Mouse (Mus musculus) bone marrow macrophage, adult 2 months (primary cell): Measurements from ENCODE around the gene Zfp655. TPM values are rescaled to one million over a fixed set of nuclear protein-coding genes. Genes with fewer than 3 reads are reported as not detected.
"Not testable (repeated sequence)": the region's sequence is repeated elsewhere in the genome, so short reads cannot be mapped to it uniquely, and the experiment has no call there.

Experiments
- H3K27ac ChIP-seq: 2 replicates; pipeline ENCODE4 v1.5.1; 2012; ENCODE audit warnings: low read depth, low read length; ENCODE audit not compliant: insufficient read depth
- H3K4me1 ChIP-seq: 2 replicates; pipeline ENCODE4 v1.6.1; 2012; ENCODE audit warnings: low read length; ENCODE audit not compliant: control insufficient read depth, insufficient read depth
- H3K4me3 ChIP-seq: 2 replicates; pipeline ENCODE4 v1.5.1; 2012; ENCODE audit warnings: mild to moderate bottlenecking, low read length, moderate library complexity; ENCODE audit not compliant: insufficient read depth
- CTCF ChIP-seq: IDR thresholded peaks from 2 replicates; pipeline ENCODE4 v1.5.1; 2012; ENCODE audit warnings: low read depth, mild to moderate bottlenecking, low read length, moderate library complexity
- POLR2A ChIP-seq: IDR thresholded peaks from 2 replicates; pipeline ENCODE4 v1.6.1; 2012; ENCODE audit warnings: mild to moderate bottlenecking, low read depth, low read length, borderline replicate concordance
- polyA plus RNA-seq: library from polyadenylated mRNA; stranded (reverse); fragments of >200 nt; gene quantifications from 2 replicates; pipeline ENCODE4 v1.2.4, GENCODE M21; 2012; ENCODE audit not compliant: missing spikeins, insufficient read depth, insufficient read length

Gene Zfp655
- polyA plus RNA-seq, 1 experiment: 27.5 TPM

GRCm38 (mm10) chr5:145218671-145219070 lies 12.8 kb upstream of the Zfp655 start:
- peaks cover 4% of the 10 kb centered on the region for H3K4me1 ChIP-seq
- H3K27ac ChIP-seq: no peak overlapping the region
- TF ChIP-seq POLR2A: no peak
- no peak for TF ChIP-seq CTCF
- no peak overlapping the region for H3K4me3 ChIP-seq

DNA sequence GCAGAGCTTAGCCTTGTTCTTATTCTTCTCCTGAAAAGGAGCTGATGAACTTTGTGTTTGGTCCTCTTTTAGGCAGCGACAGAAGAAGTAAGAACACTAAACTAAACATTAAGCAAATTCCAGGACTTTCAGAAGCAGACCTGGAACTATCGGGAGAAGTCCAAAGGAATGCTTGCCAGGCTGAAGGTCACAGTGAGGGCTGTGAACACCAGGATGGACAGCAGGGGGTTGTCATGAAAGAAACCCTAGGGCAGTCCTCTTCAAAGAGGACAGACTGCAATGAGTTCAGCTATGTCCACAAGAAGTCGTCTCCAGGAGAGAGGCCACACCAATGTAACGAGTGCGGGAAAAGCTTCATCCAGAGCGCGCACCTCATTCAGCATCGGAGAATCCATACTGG lies 11.5 kb upstream of the Zfp655 start:
- Histone ChIP-seq H3K4me3 (no peak overlapping the region), H3K4me1 (peaks cover 4% of the 10 kb centered on the region), H3K27ac (no peak overlapping the region)
- TF ChIP-seq CTCF: no peak
- no peak for TF ChIP-seq POLR2A

- H3K4me3 ChIP-seq: no peak overlapping the region
- TF ChIP-seq POLR2A (no peak), CTCF (no peak)
- H3K27ac ChIP-seq: no peak overlapping the region
- H3K4me1 ChIP-seq: peaks cover 4% of the 10 kb centered on the region
Observed at GRCm38 (mm10) chr5:145222840-145223239, 8.7 kb upstream of the Zfp655 start.

DNA sequence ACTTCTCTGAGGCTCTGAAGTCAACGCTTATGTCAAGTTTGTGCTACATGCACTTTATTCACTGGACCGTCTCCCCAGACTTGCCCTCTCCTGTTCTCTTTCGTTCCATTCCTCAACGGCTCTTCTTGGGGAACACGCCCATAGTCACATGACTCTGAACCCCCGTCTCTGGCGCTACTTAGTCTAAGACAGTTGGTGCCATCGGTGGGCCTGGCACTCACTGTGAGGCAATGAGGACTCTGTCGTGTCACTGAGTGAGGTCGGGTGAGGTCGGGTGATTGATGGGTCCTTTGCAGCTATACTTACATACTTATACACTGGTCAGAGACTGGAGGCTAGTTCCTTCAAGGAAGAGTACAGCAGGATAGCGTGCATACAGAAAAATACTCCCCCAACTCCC lies 8.1 kb upstream of the Zfp655 start:
- no peak overlapping the region for H3K27ac ChIP-seq
- peaks cover 4% of the 10 kb centered on the region for H3K4me1 ChIP-seq
- TF ChIP-seq CTCF: no peak
- H3K4me3 ChIP-seq: no peak overlapping the region

- H3K27ac ChIP-seq: no peak overlapping the region
- TF ChIP-seq POLR2A: no peak
- no peak for TF ChIP-seq CTCF
Observed at GRCm38 (mm10) chr5:145226453-145226852, 5.1 kb upstream of the Zfp655 start.

DNA sequence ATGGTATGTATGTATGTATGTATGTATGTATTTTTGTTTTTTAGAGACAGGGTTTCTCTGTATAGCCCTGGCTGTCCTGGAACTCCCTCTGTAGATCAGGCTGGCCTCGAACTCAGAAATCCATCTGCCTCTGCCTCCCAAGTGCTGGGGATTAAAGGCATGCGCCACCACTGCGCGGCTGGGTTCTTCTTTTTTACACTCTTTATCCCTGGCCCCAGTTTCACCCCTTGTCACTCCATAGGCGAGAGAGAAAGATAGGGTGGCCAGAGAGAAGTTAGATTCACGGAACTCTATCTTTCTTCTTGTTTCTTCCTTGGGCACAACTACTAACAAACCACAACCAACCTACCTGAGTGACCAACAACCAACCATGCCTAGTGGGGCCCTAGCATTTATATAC lies 2.2 kb upstream of the Zfp655 start:
- H3K4me1 ChIP-seq: not testable (repeated sequence)

More at GRCm38 (mm10) chr5:145226453-145226852, 5.1 kb upstream of the Zfp655 start:
- H3K4me1 ChIP-seq: peaks cover 8% of the 10 kb centered on the region
- H3K4me3 ChIP-seq: no peak overlapping the region

DNA sequence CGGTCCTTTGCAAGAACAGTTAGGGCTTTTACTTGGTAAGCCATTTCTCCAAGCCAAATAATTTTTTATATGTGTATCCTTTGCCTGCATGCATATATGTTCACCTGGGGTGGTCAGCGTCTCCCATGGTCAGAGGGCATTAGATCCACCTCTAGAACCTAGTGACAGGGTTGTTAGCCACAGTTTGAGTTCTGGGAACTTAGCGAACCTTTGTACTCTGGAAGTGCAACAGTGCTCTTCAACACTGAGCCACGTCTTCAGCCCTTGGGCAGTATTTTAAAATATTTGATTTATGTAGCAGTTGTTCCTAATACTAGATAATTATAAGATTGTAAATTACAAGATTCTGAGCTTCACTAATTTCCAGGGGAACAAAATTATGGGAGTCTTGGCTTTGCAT lies 874 bp upstream of the Zfp655 start:
- no peak for TF ChIP-seq CTCF
- no peak for TF ChIP-seq POLR2A
- Histone ChIP-seq H3K4me3 (peak overlapping the region; percentile 68; the same call in 1 of the 2 replicates), H3K27ac (peak overlapping the region; percentile 92), H3K4me1 (peaks cover 8% of the 10 kb centered on the region; the same call in 1 of the 2 replicates)

More for the DNA sequence above, 2.2 kb upstream of the Zfp655 start:
- not testable (repeated sequence) for H3K4me3 ChIP-seq, H3K27ac ChIP-seq

DNA sequence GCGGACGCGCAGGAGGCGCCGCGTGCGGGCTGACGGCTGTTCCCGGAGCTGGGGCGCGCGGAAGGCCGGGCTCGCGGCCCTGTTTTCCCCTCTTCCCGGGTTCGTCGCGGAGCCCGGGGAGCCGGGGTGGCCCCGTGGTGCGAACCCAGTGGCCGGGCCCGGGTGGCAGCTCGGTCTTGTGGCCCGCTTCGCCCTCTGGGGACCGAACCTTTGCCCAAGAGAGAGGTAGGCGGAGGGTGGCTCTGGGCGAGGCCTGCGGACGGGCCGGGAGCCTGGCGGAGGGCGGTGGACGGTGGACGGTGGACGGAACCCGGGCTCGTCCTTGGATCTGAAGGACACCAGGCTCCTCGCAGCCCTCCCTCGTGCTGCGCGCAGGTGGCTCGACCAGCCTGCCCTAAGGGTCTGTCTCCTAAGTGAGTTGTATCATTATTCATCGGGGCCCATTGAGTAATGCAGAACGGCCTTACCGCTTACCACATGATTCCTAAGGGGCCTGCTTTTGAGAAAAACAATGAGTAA lies 437 bp downstream of the Zfp655 start:
- Histone ChIP-seq H3K4me1 (peaks cover 8% of the 10 kb centered on the region; the same call in 1 of the 2 replicates), H3K4me3 (peak overlapping the region; percentile 68), H3K27ac (peak overlapping the region; percentile 66)
- TF ChIP-seq POLR2A: no peak
- TF ChIP-seq CTCF: no peak

DNA sequence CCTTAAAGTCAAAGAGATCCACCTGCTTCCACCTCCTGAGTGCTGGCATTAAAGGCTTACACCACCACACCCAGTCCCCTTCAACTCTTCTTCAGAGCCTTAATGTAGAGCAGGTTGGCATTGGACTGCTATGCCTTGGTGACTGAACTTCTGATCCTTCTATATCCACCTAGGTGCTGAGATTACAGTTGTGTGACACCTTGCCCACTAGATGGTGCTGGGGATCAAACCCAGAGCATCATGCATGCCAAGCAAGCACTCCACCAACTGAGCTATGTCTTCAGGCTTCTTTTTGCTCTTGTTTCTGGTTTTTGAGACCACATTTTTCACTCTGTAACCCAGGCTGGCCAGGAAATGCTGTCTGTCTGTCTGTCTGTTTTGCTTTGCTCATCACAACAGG lies 3.1 kb downstream of the Zfp655 start:
- no peak for TF ChIP-seq CTCF
- no peak for TF ChIP-seq POLR2A
- no peak overlapping the region for H3K27ac ChIP-seq
- peaks cover 8% of the 10 kb centered on the region; the same call in 1 of the 2 replicates for H3K4me1 ChIP-seq
- H3K4me3 ChIP-seq: no peak overlapping the region

- TF ChIP-seq POLR2A: no peak
- Histone ChIP-seq H3K4me1 (no peaks in the 10 kb centered on the region), H3K4me3 (no peak overlapping the region), H3K27ac (no peak overlapping the region)
Observed at GRCm38 (mm10) chr5:145249520-145249919, 18.0 kb downstream of the Zfp655 start.

GRCm38 (mm10) chr5:145273568-145273967 lies 42.1 kb downstream of the Zfp655 start:
- not testable (repeated sequence) for H3K27ac ChIP-seq, H3K4me3 ChIP-seq, H3K4me1 ChIP-seq
